Mouse (Mus musculus) A20 (cell line): ENCODE results near the gene Hist2h2aa1.
A peak's percentile ranks its signal among the peaks of the same experiment; 100 is the strongest.
"Not testable (repeated sequence)": the region's sequence is repeated elsewhere in the genome, so short reads cannot be mapped to it uniquely, and the experiment has no call there.

Experiments used
- DNase-seq: peaks from one replicate; pipeline ENCODE4 v3.0.0-alpha.2; 2011; ENCODE audit warnings: low read depth, low spot score

The Hist2h2aa1 gene

DNA sequence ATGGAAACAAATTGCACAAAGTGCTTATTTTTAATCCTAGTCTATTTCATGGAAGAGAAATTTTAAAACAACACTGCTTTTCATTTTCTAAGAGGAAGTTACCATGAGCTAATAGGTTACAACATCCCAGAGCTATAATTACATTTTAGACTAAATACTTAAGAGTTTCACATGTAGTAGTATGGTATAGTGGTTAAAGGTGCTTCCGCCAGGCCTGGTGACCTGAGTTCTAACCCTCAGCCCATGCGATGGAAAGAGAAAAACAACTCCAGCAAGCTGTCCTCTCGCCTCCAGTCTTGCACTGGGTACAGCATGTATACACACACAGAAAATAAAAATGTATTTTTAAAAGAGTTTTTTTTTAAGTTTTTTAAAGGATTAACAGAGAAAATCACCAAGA, 6.5 kb downstream of the Hist2h2aa1 start:
- DNase-seq = no peak

- no peak for DNase-seq
Measured at GRCm38 (mm10) chr3:96254683-96255355, 9.5 kb downstream of the Hist2h2aa1 start.

DNA sequence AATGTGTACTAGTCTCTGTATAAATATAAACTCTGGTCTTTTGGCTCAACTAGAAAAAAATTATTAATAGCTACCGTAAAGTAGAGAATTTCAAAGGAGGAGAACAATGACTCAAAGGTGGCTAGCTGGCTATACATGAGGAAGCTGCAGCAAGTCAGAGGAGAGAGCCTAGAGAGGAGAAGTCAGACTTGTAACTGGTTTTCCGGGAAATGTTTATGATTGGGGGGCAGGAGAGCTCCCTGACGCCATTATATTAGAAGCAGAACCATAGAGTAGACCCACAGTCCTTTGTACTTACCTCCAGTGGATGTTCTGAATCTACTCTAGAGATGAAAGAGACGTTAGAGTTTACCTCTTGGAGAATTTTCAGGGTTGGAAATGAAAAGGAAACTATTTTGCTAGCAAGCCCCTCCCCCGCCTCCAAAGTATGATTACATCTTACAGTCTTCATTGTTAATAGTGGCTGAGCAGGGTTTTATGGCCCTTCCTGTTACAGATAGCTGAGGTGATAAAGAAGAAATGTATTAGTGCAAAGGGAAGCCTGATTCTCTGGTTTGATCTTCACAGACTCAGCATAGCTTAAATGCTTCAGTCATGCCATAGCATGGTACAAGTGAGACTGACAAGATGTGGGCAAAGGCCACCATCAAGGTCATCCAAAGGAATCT, 10.8 kb downstream of the Hist2h2aa1 start:
- DNase-seq = no peak

DNA sequence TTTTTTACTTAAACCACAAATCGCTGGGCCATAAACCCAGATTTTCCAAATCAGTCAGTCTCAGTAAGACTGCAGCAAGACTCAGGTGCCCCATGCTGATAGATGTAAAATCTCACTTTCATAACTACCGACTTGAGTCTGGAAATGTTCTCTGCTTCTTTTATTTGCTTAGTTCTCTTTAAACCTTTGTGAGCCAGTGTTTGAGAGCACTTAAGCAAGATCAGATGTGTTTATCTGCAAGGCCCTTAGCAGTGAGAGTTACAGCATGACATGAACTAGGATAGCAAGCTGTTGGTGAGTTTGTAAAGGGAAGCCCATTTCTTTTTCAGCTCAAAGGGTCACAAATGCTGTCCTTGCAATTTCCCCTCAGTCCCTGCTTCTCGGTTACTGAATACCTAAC, 11.9 kb downstream of the Hist2h2aa1 start:
- DNase-seq = no peak

- DNase-seq = no peak
Measured at GRCm38 (mm10) chr3:96260220-96260619, 14.9 kb downstream of the Hist2h2aa1 start.

DNA sequence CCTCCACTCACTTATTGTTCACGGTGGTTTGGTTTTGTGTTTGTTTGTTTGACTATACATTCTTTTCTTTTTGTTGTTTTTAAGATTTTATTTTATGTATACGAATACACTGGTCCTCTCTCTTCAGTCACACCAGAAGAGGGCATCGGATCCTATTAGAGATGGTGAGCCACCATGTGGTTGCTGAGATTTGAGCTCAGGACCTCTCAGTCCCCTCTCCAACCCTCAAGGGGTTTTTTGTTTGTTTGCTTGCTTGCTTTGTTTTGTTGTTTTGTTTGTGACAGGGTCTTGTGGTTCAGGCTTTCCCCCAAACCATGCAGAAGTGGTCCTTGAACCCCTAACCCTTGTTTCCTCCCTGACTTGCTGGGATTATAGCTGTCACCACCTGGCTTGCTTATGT, 16.3 kb downstream of the Hist2h2aa1 start:
- peak; percentile 53 for DNase-seq

DNA sequence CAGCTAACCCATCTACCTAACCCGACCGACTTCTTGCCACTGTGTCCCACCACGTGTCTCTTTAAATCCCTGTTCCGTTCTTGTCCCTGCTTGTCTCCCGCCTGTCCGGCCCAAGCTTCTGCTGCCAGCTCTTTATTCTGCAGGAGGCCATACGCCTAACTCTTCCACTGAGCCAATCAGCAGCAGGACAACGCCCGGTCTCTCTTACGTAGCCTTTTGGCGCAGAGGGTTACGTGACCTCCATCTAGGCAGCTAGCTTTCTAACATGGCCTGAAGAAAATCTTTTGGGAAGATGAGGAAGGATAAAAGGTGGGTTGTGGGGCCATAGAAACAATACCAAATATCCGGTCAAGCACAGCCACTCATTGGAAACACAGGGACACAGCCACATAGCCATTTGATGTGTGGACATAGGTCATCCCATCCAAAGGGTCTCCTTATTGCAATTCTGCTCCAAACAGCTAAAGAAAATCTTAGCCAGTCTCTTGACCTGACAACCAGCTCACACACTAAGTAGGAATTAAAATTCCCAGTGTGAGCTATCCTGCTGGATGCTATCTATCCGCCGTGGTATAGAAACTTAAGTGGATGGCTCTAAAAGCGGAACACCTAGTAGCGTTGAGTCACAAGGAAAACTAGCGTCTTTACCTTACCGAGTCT, 17.0 kb downstream of the Hist2h2aa1 start:
- DNase-seq = peak; percentile 81

- DNase-seq = peak; percentile 98
Measured at GRCm38 (mm10) chr3:96262979-96263550, 17.8 kb downstream of the Hist2h2aa1 start, which contains the start of gene Hist2h4. Gene Hist2h4, minus strand, starts transcription at chr3:96263311.

DNA sequence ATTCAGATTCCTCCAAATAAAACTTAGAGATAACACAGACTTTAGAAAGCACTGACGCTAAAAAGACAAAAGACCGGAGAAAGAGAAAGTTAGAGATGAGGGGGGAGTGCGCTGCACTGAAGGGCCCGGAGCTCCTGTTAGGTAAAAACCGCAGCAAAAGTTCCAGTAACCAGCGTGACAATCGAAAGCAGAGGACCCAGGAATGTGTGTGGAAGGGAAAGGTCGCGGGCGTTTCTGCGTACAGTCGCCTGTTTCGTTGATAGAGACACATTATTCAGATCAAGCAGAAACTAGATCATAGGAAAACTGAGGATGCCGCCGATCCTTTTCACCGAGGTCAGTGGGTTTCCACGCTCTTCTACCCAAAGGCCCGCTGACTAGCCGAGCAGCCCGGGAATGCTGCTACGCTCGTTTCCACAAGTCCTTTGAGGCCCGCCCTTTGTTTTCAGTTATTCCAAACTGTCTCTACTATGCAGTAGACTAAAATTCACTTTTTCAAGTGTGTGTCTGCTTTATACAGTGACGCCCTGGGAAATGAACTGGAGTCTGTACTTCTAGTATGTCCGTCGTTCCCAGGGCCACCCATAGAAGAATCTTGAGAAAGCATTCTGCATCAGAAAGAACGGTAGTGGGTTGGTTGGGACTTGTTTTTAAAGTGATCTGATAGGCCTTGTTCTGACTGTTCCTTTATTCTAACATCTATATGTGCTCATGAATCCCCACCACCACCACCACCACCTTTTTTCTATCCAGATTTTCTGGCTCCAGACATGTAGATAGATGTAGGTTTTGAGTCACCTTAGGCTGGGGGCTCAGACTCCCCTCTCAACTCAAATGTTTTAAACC, 18.5 kb downstream of the Hist2h2aa1 start:
- no peak for DNase-seq

GRCm38 (mm10) chr3:96264404-96264949, 19.2 kb downstream of the Hist2h2aa1 start:
- no peak for DNase-seq

DNA sequence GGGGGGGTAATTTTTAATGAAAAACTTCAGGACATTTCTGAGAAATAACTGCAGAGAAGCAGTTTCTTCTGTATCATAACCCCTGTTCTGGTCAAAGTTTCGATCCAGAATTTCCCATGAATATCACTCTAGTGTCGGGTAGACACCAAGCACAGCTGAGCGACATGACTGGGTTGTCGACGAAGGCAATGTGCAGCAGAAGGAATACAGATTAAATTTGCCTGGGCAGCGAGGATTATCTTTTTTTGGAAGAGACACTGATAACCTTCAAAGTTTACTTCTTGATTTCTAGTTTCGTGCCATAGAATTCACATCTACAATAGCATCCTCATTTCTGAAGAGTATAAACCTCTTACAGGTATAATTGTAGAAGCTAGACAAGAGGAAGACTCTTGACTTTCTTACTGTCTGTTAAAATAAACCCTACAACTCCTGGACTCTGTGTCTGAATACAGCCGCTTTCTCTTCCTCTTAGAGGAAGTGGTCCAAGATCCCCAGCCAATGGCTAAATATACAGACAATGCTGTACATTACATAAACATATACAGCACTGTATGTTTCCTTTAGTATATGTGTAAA, 20.9 kb downstream of the Hist2h2aa1 start:
- peak; percentile 58 for DNase-seq

- DNase-seq = peak; percentile 24
Measured at GRCm38 (mm10) chr3:96267541-96267940, 22.2 kb downstream of the Hist2h2aa1 start.

GRCm38 (mm10) chr3:96268051-96268775, 22.9 kb downstream of the Hist2h2aa1 start, which contains the start of gene Hist2h3b:
Gene Hist2h3b, plus strand, starts transcription at chr3:96268654.
- peak; percentile 92 for DNase-seq

DNA sequence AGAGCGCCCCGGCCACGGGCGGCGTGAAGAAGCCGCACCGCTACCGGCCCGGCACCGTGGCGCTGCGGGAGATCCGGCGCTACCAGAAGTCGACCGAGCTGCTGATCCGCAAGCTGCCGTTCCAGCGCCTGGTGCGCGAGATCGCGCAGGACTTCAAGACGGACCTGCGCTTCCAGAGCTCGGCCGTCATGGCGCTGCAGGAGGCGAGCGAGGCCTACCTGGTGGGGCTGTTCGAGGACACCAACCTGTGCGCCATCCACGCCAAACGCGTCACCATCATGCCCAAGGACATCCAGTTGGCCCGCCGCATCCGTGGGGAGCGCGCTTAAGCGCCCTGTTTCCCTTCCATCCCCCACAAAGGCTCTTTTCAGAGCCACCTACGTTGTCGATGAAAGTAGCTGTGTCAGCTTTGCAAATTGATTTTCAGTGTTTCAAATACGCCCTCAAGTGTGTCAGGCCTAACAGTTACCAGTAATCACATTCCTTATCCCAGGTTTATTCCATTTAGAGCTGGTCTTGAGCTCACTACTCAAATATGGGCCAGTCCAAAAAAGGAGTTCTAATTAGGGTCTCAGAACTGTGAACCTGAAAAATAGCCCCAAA, 23.6 kb downstream of the Hist2h2aa1 start:
- DNase-seq = not testable (repeated sequence)

GRCm38 (mm10) chr3:96269511-96270474, 24.5 kb downstream of the Hist2h2aa1 start, which contains the start of gene Hist2h2bb:
Gene Hist2h2bb, plus strand, starts transcription at chr3:96269752.
- peak; percentile 98 for DNase-seq

DNA sequence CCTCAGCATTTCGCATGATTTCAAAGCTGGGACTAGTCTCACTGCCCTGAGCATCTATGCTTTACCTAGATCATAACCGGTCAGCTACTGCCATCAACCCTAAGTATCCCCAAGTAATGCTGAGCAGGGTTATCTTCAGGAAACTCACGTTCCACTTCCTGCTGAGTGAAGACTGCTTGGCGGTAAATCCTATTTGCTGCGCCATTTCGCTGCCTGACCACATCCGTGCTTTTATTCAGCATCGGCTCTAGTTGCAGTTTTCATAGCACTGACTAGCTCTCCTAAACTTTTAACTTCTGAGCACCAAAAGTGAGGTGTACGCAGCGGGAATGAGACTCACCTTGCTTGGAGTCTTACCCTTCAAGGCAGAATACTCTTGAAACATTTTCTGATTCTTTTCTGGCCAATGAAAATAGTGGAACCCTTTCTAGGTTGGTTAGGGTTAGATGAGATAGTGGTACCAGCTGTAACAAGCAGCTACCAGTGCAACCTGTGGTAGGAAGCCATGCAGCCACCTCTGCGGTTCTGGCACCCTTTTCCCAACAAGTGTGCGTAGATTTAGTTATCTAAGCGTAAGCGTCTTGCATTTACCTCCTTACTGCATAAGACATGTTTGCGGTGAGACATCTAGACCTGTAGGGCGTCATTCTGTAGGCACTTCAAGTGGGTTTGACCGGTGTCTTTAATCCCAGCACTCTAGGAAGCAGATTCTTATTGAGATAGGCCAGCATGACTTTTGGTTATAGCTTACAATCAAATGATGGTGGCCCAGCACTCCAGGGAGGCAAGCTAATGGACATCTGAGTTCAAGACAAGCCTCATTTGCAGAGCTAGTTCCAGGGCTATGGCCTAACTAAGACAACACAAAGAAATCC, 28.5 kb downstream of the Hist2h2aa1 start:
- DNase-seq = peak; percentile 80

GRCm38 (mm10) chr3:96277428-96277799, 32.1 kb downstream of the Hist2h2aa1 start:
- peak; percentile 85 for DNase-seq
